9 mouse cellular contexts compared by ENCODE assay signal in the genomic region with DNA sequence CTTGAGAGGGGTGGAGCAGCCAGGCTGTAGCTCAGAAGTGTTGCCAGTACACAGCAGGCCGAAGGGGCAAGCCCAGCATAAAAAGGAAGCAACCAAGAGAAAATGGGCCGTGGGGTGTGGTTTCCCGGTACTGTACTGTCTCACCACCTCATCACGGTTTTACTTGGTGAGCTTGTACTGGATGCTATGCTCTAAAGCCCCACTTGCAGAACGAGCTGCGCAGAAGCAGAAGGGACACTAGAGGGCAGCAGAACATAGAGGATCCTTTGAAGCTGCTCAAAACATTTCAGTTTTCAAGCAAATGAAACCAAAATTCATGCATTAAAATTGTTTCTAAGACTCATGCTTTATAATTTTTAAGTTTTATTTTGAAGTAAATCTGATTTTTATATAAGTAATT. TPM values are rescaled to one million over a fixed set of nuclear protein-coding genes. Genes with fewer than 3 reads are reported as not detected.
DNase-seq lines count a peak whose midpoint lies in the region; TF ChIP-seq lines count a peak whose summit lies in the region.
"Had no signal": no experiment of that assay in that cellular context is flagged by ENCODE, and none has a peak within 500 bp of the region (broad histone marks: within the 10 kb centered on the region; RNA-seq: fewer than 3 reads in every experiment).

No protein-coding gene starts in this region.

- DNase-seq in testis, postnatal 14 days (ENCODE audit: low spot score): no peak
- DNase-seq in brain, embryonic 14.5 days (ENCODE audit: low read depth): peak; percentile 90
- peak; percentile 41 for DNase-seq in forebrain, embryonic 10.5 days (ENCODE audit: extremely low spot score, low spot score)
- peak; percentile 63 for DNase-seq in heart, postnatal 4 days
- peak; percentile 62 to 65 for DNase-seq in left cerebral cortex, postnatal 10 days (ENCODE audit: extremely low spot score in 1 of 2, low spot score in 2 of 2)
- DNase-seq in naive thymus-derived CD4-positive, alpha-beta T cell, adult 2 months (ENCODE audit: low read depth): peak; percentile 82
- peak; percentile 59 for DNase-seq in testis, postnatal 10 days (ENCODE audit: low spot score)

- WGBS in forebrain, embryonic 10.5 days: 11% methylated on average over 6 of the region's 6 CpGs

- no peaks in the 10 kb centered on the region for H3K27me3 ChIP-seq in testis, adult 2 months (ENCODE audit: control insufficient read depth, insufficient read depth, low read length)
- H3K27me3 ChIP-seq in forebrain, embryonic 10.5 days (ENCODE audit: poor library complexity, severe bottlenecking): no peaks in the 10 kb centered on the region
- H3K27me3 ChIP-seq: stomach, embryonic 15.5 days had no signal

- intact Hi-C loops in left cerebral cortex, postnatal 10 days (cut with DNase I): loop anchor here (2.0 to 5.0 kb wide), 2 partner anchors 75 to 93 kb away; no protein-coding TSS in a partner anchor

- H3K4me1 ChIP-seq in testis, adult 2 months (ENCODE audit: control insufficient read depth, insufficient read depth, low read length): no peaks in the 10 kb centered on the region
- no peaks in the 10 kb centered on the region for H3K4me1 ChIP-seq in forebrain, embryonic 10.5 days
- H3K4me1 ChIP-seq: stomach, embryonic 15.5 days had no signal

- H3K9me3 ChIP-seq in forebrain, embryonic 10.5 days: no peaks in the 10 kb centered on the region
- H3K9me3 ChIP-seq: stomach, embryonic 15.5 days had no signal

- no peaks in the 10 kb centered on the region for H3K36me3 ChIP-seq in testis, adult 2 months (ENCODE audit: control insufficient read depth, insufficient read depth, low read length)
- no peaks in the 10 kb centered on the region for H3K36me3 ChIP-seq in forebrain, embryonic 10.5 days (replicated peaks)
- H3K36me3 ChIP-seq: stomach, embryonic 15.5 days had no signal

- TF ChIP-seq CTCF in testis, adult 2 months (IDR thresholded peaks at IDR 0.05; ENCODE audit: control insufficient read depth, insufficient read depth, insufficient replicate concordance, low read depth, low read length): peak; percentile 45; the same call in 1 of the 2 replicates
- peak; percentile 85; the same call in 1 of the 2 replicates for TF ChIP-seq CTCF in brain, embryonic 14.5 days (IDR thresholded peaks at IDR 0.05; ENCODE audit: borderline replicate concordance, extremely low read depth, insufficient read depth, insufficient read length)

- no peak overlapping the region for H3K27ac ChIP-seq in testis, adult 2 months (ENCODE audit: control insufficient read depth, insufficient read depth, low read depth, low read length)
- H3K27ac ChIP-seq in forebrain, embryonic 10.5 days: no peak overlapping the region
- H3K27ac ChIP-seq: stomach, embryonic 15.5 days had no signal

- TF ChIP-seq POLR2A in testis, adult 2 months (IDR thresholded peaks at IDR 0.05; ENCODE audit: control insufficient read depth, low read depth, low read length): no peak
- no peak for TF ChIP-seq POLR2A in brain, embryonic 14.5 days (IDR thresholded peaks at IDR 0.05; ENCODE audit: borderline replicate concordance, extremely low read depth, insufficient read depth, insufficient read length, poor library complexity, severe bottlenecking)

- H3K4me3 ChIP-seq in testis, adult 2 months (ENCODE audit: control insufficient read depth, low read depth, low read length): no peak overlapping the region
- H3K4me3 ChIP-seq in forebrain, embryonic 10.5 days: no peak overlapping the region
- H3K4me3 ChIP-seq: stomach, embryonic 15.5 days had no signal

RNA-seq across cellular contexts. Expression of gene Exoc6b, which starts 31.6 kb away (rescaled TPM):
- polyA plus RNA-seq in testis, adult 2 months (2012; rRNA removed): 7.2 and 7.8 TPM in 2 replicates
- 21.9 and 36.8 TPM in 2 replicates for polyA plus RNA-seq in brain, embryonic 14.5 days (2012; rRNA removed)
- 21.7 and 23.1 TPM in 2 replicates for polyA plus RNA-seq in forebrain, embryonic 10.5 days (2016; fragmentation: Nextera tagmentation; extraction: Ambion mirVana)
- total RNA-seq in heart, postnatal 4 days (2021): 10 to 100 TPM; 22.4 to 29.3 TPM
- total RNA-seq in left cerebral cortex, postnatal 10 days (2021): 10 to 100 TPM; 67.1 to 68.0 TPM
